Mouse (Mus musculus): ENCODE data around the gene Cd300lg.

Cd300lg gene

GRCm38 (mm10) chr11:102041350-102041949 is at the start of gene Cd300lg:
Gene Cd300lg (plus strand): TSS chr11:102041509.
- no peak for DNase-seq (ENCODE audit: low spot score)

DNA sequence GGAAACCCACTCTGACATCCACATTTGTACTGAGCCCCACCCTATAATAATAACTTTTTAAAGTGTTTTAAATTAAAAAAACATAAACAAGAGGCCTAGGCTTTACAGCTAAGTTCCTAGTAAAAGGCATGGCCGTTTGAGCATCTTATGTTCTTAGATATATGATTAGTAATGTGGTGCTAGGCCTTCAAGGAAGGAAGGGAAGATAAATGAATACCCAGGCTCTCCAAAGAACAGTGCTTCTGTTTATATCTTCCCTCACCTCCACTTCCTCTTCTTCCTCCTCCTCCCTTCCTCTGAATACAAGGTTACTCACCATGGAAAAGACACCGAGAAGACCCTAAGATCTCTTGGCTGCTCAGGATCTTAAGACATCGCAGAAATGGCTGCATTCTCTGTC is 49.5 kb upstream of the Cd300lg start:
- no peak for DNase-seq (ENCODE audit: low spot score)

- DNase-seq (ENCODE audit: low spot score), result no peak
Observed at GRCm38 (mm10) chr11:101992411-101992810, 48.9 kb upstream of the Cd300lg start.

DNA sequence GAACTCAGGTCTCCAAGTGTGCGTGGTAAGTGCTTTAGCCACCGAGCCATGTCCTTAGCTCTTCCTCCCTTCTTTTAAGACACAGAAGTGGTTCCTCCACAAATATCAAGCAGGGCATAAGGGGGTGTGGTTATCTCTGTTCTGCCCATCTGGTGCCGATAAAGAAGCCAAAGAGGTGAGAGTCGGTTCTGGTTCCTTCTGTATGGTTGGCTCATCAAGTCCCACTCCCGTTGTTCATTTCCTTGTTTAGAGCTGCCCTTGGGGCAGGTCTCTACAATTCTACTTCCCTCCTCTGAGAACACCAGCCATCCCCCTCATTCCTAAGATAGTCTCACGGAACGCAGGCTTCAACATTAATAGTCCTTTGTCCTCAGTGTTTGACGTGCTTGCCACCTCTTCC is 47.2 kb upstream of the Cd300lg start:
- no peak for DNase-seq (ENCODE audit: low spot score)

DNA sequence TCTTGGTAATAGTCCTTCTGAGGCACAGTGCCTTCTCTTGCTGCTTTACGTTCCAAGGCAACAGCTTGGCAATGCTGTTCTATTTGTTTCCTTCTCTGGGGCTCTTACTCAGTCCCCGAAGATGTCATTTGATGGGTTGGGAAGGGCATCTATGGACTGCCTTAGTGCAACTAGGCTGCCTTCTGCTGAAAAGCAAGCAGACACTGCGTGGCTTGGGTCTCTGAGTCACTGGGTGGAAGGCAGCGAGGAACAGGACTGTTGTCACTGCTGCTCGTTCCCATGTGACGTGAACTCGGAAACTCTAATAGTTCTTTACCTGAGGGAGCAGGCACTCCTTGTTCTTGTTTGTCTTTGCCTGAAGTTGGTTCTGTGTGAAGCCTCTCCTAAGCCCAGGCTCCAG is 45.4 kb upstream of the Cd300lg start:
- DNase-seq (ENCODE audit: low spot score), result no peak

- no peak for DNase-seq (ENCODE audit: low spot score)
Observed at GRCm38 (mm10) chr11:101998258-101998657, 43.1 kb upstream of the Cd300lg start.

- DNase-seq (ENCODE audit: low spot score), result no peak
Observed at GRCm38 (mm10) chr11:101999466-101999865, 41.8 kb upstream of the Cd300lg start.

DNA sequence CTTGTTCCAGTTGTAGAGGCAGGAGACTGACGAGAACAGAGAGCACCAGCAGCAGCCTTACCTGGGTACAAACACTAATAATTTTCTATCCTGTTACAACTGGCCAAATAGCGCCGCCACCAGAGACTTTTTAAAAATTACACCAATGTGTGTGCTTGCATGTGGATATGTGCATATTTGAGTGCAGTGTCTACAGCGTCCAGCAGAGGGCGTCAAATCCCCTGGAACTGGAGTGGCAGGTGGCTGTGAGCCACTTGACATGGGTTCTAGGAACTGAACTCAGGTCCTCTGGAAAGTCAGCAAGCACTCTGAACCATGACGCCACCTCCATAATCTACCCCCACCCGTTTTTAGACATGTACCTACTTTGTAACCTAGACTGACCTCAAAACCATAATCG is 37.1 kb upstream of the Cd300lg start:
- DNase-seq (ENCODE audit: low spot score), result no peak

DNA sequence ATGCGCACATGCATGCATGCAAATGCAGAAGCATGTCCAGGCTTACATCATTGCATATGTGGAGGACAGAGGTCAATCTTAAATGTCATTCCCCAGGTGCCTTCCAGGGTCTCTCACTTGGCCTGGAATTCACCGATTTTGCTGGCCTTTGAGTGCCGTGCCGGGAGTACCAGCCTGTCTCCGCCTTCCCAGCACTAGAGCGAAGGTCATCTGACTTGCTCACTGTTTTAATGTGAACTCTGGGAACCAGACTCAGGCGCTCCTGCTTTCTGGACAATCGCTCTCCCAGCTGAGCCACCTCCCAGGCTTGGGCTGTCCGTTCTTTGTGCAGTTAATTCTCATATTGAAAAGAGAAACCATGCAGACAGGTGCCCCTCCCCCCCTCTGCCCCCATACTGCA is 35.0 kb upstream of the Cd300lg start:
- no peak for DNase-seq (ENCODE audit: low spot score)

DNA sequence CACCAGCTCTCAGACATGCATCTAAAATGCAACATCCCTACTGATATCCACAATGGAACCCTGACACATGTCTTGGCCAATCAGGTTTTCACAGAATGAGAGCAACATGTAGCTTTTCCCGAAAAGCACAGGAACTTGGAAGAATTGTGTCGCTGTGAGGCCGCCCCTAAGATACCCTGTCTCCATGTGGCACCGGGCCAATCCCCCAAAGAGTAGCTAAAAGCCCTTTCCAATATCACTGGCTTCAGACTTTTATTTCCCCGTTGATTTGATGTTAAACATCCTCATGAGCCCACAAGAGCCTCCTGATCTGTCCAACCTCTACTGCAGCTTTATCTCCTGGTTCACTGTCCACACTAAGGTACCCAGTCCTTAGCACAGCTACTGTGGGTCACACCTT is 34.6 kb upstream of the Cd300lg start:
- DNase-seq (ENCODE audit: low spot score), result no peak

- no peak for DNase-seq (ENCODE audit: low spot score)
Observed at GRCm38 (mm10) chr11:102008372-102008771, 32.9 kb upstream of the Cd300lg start.

- no peak for DNase-seq (ENCODE audit: low spot score)
Observed at GRCm38 (mm10) chr11:102008954-102009637, 32.2 kb upstream of the Cd300lg start.

DNA sequence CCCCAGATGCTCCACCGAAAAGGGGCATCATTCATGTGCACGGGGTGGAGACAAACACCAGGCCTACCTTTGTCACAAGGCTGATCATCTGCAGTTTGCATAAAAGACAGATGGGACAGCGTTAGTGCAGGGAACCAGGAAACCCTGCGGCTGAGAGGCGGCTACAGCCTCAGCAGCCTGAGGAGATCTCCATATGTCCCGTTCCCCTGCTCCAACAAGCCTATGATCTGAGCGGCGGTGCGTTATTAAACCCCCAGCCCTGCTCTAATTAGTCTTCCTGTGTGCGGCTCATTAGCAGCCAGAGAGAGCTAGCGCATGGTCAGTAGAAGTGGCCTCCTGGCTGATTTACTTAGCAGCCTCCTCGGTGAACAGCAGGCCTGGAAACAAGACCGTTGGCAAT is 31.2 kb upstream of the Cd300lg start:
- no peak for DNase-seq (ENCODE audit: low spot score)

DNA sequence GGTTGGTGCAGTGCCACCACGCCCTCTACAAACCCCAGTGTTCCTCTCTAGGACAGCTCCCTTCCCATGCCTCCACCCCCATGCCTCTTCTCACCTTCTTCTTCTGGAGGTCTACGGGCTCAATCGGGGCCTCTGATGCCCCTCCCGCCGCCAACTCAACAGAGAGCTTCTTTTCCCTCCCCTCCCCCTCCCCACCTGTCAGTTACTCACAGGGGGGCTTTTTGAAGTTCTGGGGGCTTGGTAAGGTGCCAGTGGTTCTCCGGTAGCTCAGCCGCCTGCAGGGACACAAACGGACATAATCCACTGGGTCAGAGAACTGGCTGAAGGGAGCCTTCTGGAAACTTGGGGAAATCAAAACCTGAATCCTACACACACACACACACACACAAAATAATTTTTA is 29.8 kb upstream of the Cd300lg start:
- DNase-seq (ENCODE audit: low spot score), result no peak

- no peak for DNase-seq (ENCODE audit: low spot score)
Observed at GRCm38 (mm10) chr11:102013201-102013600, 28.1 kb upstream of the Cd300lg start.

GRCm38 (mm10) chr11:102015472-102015871 is 25.8 kb upstream of the Cd300lg start:
- DNase-seq (ENCODE audit: low spot score), result no peak

DNA sequence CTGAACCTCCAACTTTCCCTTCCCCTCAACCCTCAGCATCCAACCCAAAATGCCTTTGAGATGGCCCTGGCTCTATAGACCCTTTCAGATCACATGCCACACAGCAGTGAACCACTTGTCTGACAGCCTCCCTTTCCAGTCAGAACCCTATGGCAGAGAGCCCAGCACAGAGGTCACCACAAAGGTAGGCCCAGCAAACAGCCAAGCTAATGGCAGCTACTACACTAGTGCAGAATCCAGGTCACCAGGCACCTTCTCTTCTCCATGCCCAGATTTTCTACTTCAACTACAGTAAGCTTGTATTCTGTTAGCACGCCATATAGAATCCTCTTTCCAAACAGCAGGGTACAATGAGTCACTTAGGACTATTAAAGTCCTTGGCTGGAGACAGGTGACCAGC is 25.2 kb upstream of the Cd300lg start:
- DNase-seq (ENCODE audit: low spot score), result no peak

DNA sequence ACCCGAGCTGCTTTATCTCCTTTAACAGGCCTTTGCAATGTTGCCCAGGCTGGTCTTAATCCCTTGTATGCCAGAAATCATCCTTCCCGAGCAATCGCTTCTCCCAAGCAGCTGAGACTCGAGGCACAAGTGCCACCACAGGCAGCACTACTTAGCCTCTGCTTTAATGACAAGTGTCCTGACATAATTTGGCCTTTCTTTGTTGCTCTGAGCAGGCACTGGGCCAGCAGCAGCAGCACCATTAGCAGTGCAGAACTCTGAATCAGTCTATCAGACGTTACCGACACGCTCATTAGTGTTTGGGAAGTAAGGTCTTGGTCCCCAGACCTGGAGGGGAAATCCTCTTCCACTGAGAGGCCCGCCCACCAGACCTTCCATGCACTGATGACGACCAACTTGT is 21.6 kb upstream of the Cd300lg start:
- DNase-seq (ENCODE audit: low spot score), result no peak

DNA sequence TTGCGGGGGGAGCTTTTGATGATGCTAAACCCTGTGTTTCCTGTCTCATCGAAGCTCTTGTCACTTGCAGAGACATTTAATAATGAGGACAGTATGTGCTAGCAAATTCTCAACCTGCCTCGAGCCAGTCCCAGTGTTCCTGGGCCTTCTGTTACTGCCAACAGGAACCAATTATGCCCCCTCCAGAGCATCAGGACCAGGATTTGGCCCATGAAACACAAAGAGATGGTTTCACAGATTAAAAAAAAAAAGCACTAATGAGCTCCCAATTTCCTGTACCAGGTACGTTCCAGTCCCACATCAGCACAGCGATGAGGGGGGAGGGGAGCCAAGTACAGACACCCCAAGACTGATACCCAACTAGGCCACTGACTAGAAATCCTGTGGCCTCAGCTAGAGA is 20.1 kb upstream of the Cd300lg start:
- DNase-seq (ENCODE audit: low spot score), result no peak

DNA sequence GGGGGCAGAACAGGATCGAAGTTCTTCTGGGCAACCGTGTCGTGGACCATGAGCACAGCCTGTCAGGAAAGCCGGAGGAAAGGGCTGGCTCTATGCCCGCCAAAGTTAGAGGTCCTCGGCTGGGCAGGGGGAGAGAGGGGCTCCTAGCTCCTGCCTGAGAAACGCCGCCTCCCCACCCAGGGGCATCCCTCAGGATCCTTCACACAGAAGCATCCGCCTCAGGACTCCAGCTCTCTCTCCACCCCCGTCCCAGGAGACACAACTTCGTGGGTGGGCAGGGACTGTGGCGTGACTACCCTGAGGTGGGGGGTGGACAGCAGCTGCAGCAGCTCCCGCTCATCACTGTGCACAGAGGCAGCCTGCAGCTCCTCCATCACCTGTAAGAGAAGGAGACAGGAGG is 17.9 kb upstream of the Cd300lg start:
- DNase-seq (ENCODE audit: low spot score), result no peak

GRCm38 (mm10) chr11:102024084-102024758 is 17.1 kb upstream of the Cd300lg start:
- no peak for DNase-seq (ENCODE audit: low spot score)

GRCm38 (mm10) chr11:102024875-102025274 is 16.4 kb upstream of the Cd300lg start:
- no peak for DNase-seq (ENCODE audit: low spot score)

DNA sequence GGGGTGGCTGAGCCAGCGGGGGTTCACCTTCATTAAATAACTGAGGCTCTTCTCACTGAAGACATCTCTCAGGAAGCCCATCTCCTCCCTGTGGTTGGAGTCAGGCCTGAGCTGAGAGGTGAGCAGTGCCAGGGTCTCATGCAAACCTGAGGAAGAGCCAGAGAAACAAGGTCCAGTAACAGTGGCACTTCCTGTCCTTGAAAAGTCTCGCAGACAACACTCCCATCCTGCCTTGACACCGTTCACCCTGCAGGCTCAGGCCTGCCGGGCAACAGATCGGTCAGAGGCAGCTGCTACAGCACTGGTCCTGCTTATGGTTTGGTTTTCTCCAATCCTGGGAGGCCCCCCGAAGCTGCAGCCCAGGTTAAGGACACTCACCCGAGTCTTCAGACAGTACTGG is 16.0 kb upstream of the Cd300lg start:
- no peak for DNase-seq (ENCODE audit: low spot score)
